Mouse (Mus musculus) hematopoietic multipotent progenitor cell, adult 10-12 weeks (in vitro differentiated cells): ENCODE results near the gene Fam169a. TPM values are rescaled to one million over a fixed set of nuclear protein-coding genes. Genes with fewer than 3 reads are reported as not detected.

Experiments
- polyA plus RNA-seq: library from polyadenylated mRNA; stranded (reverse); fragments of >175 nt; gene quantifications from 2 replicates; pipeline ENCODE4 v1.2.3, GENCODE M21; 2012; ENCODE audit warnings: low replicate concordance

The Fam169a gene
- polyA plus RNA-seq, result not detected in 2 replicates

GRCm38 (mm10) chr13:97066649-97067550 is at the start of gene Fam169a:
Fam169a (plus strand) TSS chr13:97067286.

GRCm38 (mm10) chr13:97034262-97034661 is 32.8 kb upstream of the Fam169a start, which contains the start of gene 1700029F12Rik:
1700029F12Rik (minus strand) TSS chr13:97034362.

GRCm38 (mm10) chr13:97099187-97099852 is 32.2 kb downstream of the Fam169a start, which contains the start of gene Gm6169:
Gm6169 (minus strand) TSS chr13:97099237.

GRCm38 (mm10) chr13:97137466-97138400 is 70.6 kb downstream of the Fam169a start, which contains the start of the genes Gfm2 and Nsa2:
Gfm2 (plus strand) TSS chr13:97137937.
Nsa2 (minus strand) TSS chr13:97137937.

Other genes with a start within 250 kb of the Fam169a start
- gene Gcnt4, start 142.6 kb upstream of the Fam169a start, polyA plus RNA-seq, result 0.02 and 0.03 TPM in 2 replicates
- not detected in 2 replicates for gene 1700029F12Rik, start 32.9 kb upstream of the Fam169a start, polyA plus RNA-seq
- gene Gm6169, start 32.0 kb downstream of the Fam169a start, polyA plus RNA-seq, result not detected in 2 replicates
- 5.2 and 17.3 TPM in 2 replicates for gene Gfm2, start 70.7 kb downstream of the Fam169a start, polyA plus RNA-seq
- 10.7 and 33.7 TPM in 2 replicates for gene Nsa2, start 70.7 kb downstream of the Fam169a start, polyA plus RNA-seq
- gene Hexb, start 131.1 kb downstream of the Fam169a start, polyA plus RNA-seq, result 46.0 and 108 TPM in 2 replicates
- 6.0 and 7.5 TPM in 2 replicates for gene Enc1, start 173.8 kb downstream of the Fam169a start, polyA plus RNA-seq